Mouse (Mus musculus) forebrain, embryonic 11.5 days (tissue): ENCODE data around the gene Epas1. TPM values are rescaled to one million over a fixed set of nuclear protein-coding genes. Genes with fewer than 3 reads are reported as not detected.
A peak's percentile ranks its signal among the peaks of the same experiment; 100 is the strongest.

Experiments used
- ATAC-seq: fragments of 200-750 bp; cut with Nextera tagmentation; replicated peaks from 2 replicates; pipeline ENCODE4 v1.8.0; 2017; ENCODE audit warnings: moderate TSS enrichment; ENCODE audit not compliant: low FRiP score
- DNase-seq: peaks from one replicate; pipeline ENCODE4 v3.0.0-alpha.2; 2017; ENCODE audit warnings: low spot score
- H3K27ac ChIP-seq: fragments of 300-500 bp; sonication (generic); 2 replicates; pipeline ENCODE4 v1.5.1; 2014; ENCODE audit warnings: low read depth, low read length
- H3K27me3 ChIP-seq: fragments of 300-500 bp; sonication (generic); 2 replicates; pipeline ENCODE4 v1.6.1; 2014; ENCODE audit warnings: mild to moderate bottlenecking, low read length, mixed read lengths; ENCODE audit not compliant: control insufficient read depth, insufficient read depth
- H3K36me3 ChIP-seq: fragments of 300-500 bp; sonication (generic); 2 replicates; pipeline ENCODE4 v1.6.1; 2014; ENCODE audit warnings: mild to moderate bottlenecking, low read length, moderate library complexity, mixed read lengths; ENCODE audit not compliant: control insufficient read depth, insufficient read depth
- H3K4me1 ChIP-seq: fragments of 300-500 bp; sonication (generic); replicated peaks from 2 replicates; pipeline ENCODE4 v1.6.1; 2014; ENCODE audit warnings: low read length, mixed read lengths; ENCODE audit not compliant: control insufficient read depth, insufficient read depth
- H3K4me2 ChIP-seq: fragments of 300-500 bp; sonication (generic); 2 replicates; pipeline ENCODE4 v1.6.1; 2014; ENCODE audit warnings: low read depth, mild to moderate bottlenecking, low read length, moderate library complexity, mixed read lengths; ENCODE audit not compliant: severe bottlenecking
- H3K4me3 ChIP-seq: fragments of 300-500 bp; sonication (generic); 2 replicates; pipeline ENCODE4 v1.5.1; 2014; ENCODE audit warnings: low read depth, low read length
- H3K9ac ChIP-seq: fragments of 300-500 bp; sonication (generic); 2 replicates; pipeline ENCODE4 v1.6.1; 2014; ENCODE audit warnings: low read length
- H3K9me3 ChIP-seq: fragments of 300-500 bp; sonication (generic); 2 replicates; pipeline ENCODE4 v1.6.1; 2016; ENCODE audit warnings: low read length, mixed read lengths; ENCODE audit not compliant: control insufficient read depth
- WGBS: fragments of 180-500 bp; shearing (Covaris S2); extraction: QIAGEN DNeasy Blood & Tissue Kit; methylation state at CpG from one replicate; pipeline ENCODE4 v1.1.7; 2014; 5-methylcytosine and 5-hydroxymethylcytosine counted together
- polyA plus RNA-seq: library from polyadenylated mRNA; unstranded; fragments of >200 nt; fragmentation: Nextera tagmentation; extraction: Ambion mirVana; gene quantifications from 2 replicates; pipeline ENCODE4 v1.2.1, GENCODE M21; 2014

The Epas1 gene
- polyA plus RNA-seq, 1 experiment from 2014 or later, result 6.9 TPM

GRCm38 (mm10) chr17:86802351-86802985 lies 49.0 kb downstream of the Epas1 start:
- no peak overlapping the region for H3K4me2 ChIP-seq
- WGBS, result 75% methylated on average over 9 of the region's 9 CpGs
- no peak for ATAC-seq
- H3K36me3 ChIP-seq, result no peaks in the 10 kb centered on the region
- H3K9me3 ChIP-seq, result no peaks in the 10 kb centered on the region
- no peaks in the 10 kb centered on the region for H3K27me3 ChIP-seq
- no peak overlapping the region for H3K27ac ChIP-seq
- H3K4me3 ChIP-seq, result no peak overlapping the region
- no peak overlapping the region for H3K9ac ChIP-seq
- no peak for DNase-seq
- H3K4me1 ChIP-seq, result no peaks in the 10 kb centered on the region

DNA sequence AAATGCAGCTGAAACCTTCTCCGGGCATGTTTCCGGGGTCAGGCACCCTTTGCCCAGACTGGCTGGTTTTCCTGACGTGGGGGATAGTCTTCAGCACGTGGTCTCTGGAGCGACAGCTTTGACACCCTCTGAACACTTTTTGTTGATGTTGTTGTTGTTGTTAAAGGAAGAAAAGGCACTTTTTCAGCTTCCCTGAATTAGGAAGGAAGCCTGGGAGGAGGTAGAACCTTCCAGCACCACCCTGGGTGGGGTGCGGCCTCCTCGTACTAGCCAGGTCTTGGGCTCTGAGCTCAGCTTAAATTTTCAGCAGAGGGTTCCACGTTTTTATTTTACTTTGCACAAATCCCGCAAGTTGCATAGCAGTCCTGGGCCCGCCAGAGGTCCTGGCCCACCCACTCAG lies 49.6 kb downstream of the Epas1 start:
- DNase-seq (no peak), ATAC-seq (no peak)
- H3K9me3 ChIP-seq, result no peaks in the 10 kb centered on the region
- H3K4me1 ChIP-seq, result no peaks in the 10 kb centered on the region
- H3K9ac ChIP-seq, result no peak overlapping the region
- no peaks in the 10 kb centered on the region for H3K27me3 ChIP-seq
- WGBS, result 85% methylated on average over 10 of the region's 10 CpGs
- H3K4me3 ChIP-seq, result no peak overlapping the region
- no peaks in the 10 kb centered on the region for H3K36me3 ChIP-seq
- no peak overlapping the region for H3K27ac ChIP-seq
- no peak overlapping the region for H3K4me2 ChIP-seq

DNA sequence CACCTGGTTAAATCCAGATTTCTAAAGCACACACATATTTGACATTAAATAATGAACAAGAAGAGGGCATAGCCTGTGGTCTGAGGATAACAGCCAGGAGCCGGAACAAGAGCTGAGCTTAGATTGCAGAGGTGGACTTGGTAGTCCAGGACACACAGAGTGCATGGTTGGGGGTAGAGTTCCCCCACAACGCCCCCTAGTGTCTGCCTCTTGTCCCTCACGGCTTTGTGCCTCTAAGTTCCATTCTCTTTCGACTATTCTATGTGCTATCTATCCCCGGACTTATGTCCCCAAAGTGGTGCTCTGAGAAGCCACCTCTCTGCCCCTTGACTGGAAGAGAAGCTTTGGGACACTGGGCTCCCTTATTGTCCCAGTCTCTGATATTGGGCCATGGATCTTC lies 50.2 kb downstream of the Epas1 start:
- 89% methylated on average over 5 of the region's 5 CpGs for WGBS
- Histone ChIP-seq H3K9me3 (no peaks in the 10 kb centered on the region), H3K36me3 (no peaks in the 10 kb centered on the region), H3K27ac (no peak overlapping the region), H3K9ac (no peak overlapping the region), H3K4me1 (no peaks in the 10 kb centered on the region), H3K4me2 (no peak overlapping the region), H3K27me3 (no peaks in the 10 kb centered on the region), H3K4me3 (no peak overlapping the region)
- DNase-seq (no peak), ATAC-seq (no peak)

GRCm38 (mm10) chr17:86812029-86812428 lies 58.5 kb downstream of the Epas1 start:
- Histone ChIP-seq H3K27ac (no peak overlapping the region), H3K4me2 (no peak overlapping the region), H3K4me3 (no peak overlapping the region), H3K36me3 (no peaks in the 10 kb centered on the region), H3K4me1 (no peaks in the 10 kb centered on the region), H3K9me3 (no peaks in the 10 kb centered on the region), H3K27me3 (no peaks in the 10 kb centered on the region), H3K9ac (no peak overlapping the region)
- 3% methylated on average over 4 of the region's 4 CpGs for WGBS
- DNase-seq (no peak), ATAC-seq (no peak)

- H3K4me2 ChIP-seq, result no peak overlapping the region
- no peak overlapping the region for H3K9ac ChIP-seq
- H3K4me1 ChIP-seq, result no peaks in the 10 kb centered on the region
- no peak overlapping the region for H3K27ac ChIP-seq
- ATAC-seq, result no peak
- peak; percentile 60 for DNase-seq
- no peaks in the 10 kb centered on the region for H3K27me3 ChIP-seq
- H3K9me3 ChIP-seq, result no peaks in the 10 kb centered on the region
- 55% methylated on average over 1 of the region's 1 CpGs for WGBS
- no peak overlapping the region for H3K4me3 ChIP-seq
- no peaks in the 10 kb centered on the region for H3K36me3 ChIP-seq
These were observed 60.8 kb downstream of the Epas1 start for GRCm38 (mm10) chr17:86814320-86814719.

GRCm38 (mm10) chr17:86815016-86815865 lies 61.7 kb downstream of the Epas1 start:
- no peaks in the 10 kb centered on the region for H3K27me3 ChIP-seq
- DNase-seq (no peak), ATAC-seq (no peak)
- WGBS, result 91% methylated on average over 24 of the region's 24 CpGs
- no peaks in the 10 kb centered on the region for H3K9me3 ChIP-seq
- no peaks in the 10 kb centered on the region for H3K4me1 ChIP-seq
- H3K36me3 ChIP-seq, result no peaks in the 10 kb centered on the region
- no peak overlapping the region for H3K4me2 ChIP-seq
- H3K4me3 ChIP-seq, result no peak overlapping the region
- no peak overlapping the region for H3K27ac ChIP-seq
- no peak overlapping the region for H3K9ac ChIP-seq

DNA sequence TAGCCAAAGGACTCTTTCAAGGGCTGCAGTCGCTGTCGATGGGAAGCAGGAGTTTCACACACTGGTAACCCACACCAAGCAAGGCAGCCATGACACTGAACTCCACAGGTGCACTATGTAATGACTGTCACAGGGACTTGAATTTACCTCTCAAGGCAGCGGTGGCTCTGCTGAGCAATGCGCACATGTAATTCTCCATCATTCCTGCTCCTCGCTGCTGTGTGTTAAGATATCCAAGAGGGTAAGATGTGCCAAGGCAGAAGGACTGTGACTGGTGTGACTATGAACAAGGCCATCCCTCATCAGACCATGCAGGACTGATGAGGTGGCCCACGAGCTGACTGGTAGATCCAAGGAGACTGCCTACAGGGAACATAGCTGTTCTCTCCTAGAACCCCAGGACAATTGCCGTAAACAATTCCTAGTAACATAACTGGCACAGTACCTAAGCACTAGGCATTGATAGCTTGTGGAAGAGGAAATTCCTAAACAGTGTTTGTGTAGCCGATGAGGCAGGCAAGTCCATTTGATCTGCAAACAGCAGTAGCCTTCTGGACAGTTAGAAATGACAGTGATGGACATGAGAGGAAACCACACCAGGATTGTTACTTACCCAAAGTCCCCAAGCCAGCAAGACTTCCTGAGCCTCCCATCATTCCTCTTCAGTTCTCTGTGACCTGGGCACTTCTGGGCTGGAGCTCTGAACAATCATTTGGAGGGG lies 68.7 kb downstream of the Epas1 start:
- peak; percentile 26 for DNase-seq
- H3K9me3 ChIP-seq, result no peaks in the 10 kb centered on the region
- H3K27me3 ChIP-seq, result no peaks in the 10 kb centered on the region
- H3K4me1 ChIP-seq, result no peaks in the 10 kb centered on the region
- H3K4me3 ChIP-seq, result no peak overlapping the region
- ATAC-seq, result no peak
- no peak overlapping the region for H3K4me2 ChIP-seq
- no peak overlapping the region for H3K27ac ChIP-seq
- no peak overlapping the region for H3K9ac ChIP-seq
- WGBS, result 94% methylated on average over 8 of the region's 8 CpGs
- H3K36me3 ChIP-seq, result no peaks in the 10 kb centered on the region

DNA sequence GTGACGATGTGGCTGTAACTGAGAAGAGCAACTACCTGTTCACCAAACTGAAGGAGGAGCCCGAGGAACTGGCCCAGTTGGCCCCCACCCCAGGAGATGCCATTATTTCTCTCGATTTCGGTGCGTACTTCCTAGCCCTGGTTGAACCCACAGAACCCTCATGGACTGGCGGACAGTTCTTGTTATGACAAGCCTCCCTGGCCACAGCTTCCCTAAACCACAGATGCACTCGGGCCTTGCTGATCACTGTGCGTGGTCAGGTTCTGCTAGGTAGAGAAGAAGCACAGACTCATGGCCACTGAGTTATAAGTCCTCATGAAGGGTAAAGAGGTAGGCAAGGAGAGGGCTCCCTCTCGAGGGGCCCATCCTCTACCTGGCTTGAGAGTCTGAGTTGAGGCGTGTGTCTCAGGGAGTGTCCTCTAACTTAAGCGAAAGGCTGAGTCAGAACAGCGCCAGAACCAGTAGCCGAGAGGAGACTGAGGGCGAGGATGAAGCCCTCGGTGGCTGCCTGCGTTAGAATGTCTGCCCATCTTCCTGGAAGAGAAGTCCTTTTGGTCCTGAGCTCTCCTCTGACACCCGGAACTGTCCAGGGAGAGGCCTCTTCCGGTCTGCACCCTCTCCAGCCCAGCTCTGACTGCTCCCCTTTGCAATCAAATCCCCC lies 71.1 kb downstream of the Epas1 start:
- no peak overlapping the region for H3K9ac ChIP-seq
- WGBS, result 91% methylated on average over 18 of the region's 18 CpGs
- ATAC-seq (no peak), DNase-seq (peak; percentile 38)
- H3K36me3 ChIP-seq, result no peaks in the 10 kb centered on the region
- no peaks in the 10 kb centered on the region for H3K27me3 ChIP-seq
- H3K9me3 ChIP-seq, result no peaks in the 10 kb centered on the region
- no peaks in the 10 kb centered on the region for H3K4me1 ChIP-seq
- no peak overlapping the region for H3K4me3 ChIP-seq
- no peak overlapping the region for H3K27ac ChIP-seq
- no peak overlapping the region for H3K4me2 ChIP-seq
